16 mouse cellular contexts compared by ENCODE assay signal in the genomic region with DNA sequence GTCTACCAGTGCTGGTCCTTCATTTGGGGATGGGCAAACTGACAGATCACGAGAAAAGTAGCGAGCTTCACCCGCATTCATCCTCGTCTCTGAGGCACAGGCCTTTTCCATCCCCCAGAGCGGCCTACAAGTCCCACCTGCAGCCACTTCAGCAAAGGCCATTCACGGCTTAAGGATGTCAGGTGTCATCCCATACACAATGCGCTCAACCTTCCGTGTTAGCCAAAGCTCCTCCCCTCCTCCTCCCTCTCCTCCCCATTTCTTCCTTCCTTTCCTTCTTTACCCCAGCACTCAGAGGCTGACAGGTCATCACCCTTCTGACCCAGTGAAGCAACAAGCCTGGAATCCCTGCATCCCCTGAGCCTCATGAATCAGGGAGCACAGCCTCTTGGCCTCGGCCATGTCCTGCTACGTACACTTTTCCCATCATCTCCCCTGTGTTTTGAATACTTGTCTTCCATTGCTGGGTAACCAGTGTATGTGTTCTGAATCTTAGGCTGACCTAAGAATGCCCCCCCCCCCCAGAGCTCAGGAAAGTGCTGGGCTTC.
"Had no signal": no experiment of that assay in that cellular context is flagged by ENCODE, and none has a peak within 500 bp of the region (broad histone marks: within the 10 kb centered on the region; RNA-seq: fewer than 3 reads in every experiment).

No protein-coding gene starts in this region.

- H3K27me3 ChIP-seq: kidney, embryonic 15.5 days; limb, embryonic 13.5 days; neural tube, embryonic 15.5 days had no signal

- H3K27ac ChIP-seq: limb, embryonic 13.5 days; liver, embryonic 14.5 days; midbrain, embryonic 10.5 days; neural tube, embryonic 15.5 days; stomach, postnatal 0 days had no signal

- H3K36me3 ChIP-seq: midbrain, embryonic 10.5 days; neural tube, embryonic 15.5 days had no signal

- H3K4me2 ChIP-seq: limb, embryonic 13.5 days; neural tube, embryonic 15.5 days had no signal

- H3K9me3 ChIP-seq: kidney, embryonic 15.5 days; limb, embryonic 13.5 days; midbrain, embryonic 10.5 days; neural tube, embryonic 15.5 days had no signal

- DNase-seq: layer of hippocampus, adult 9-11 months; layer of hippocampus, postnatal 36 days; left cerebral cortex, postnatal 4 days; lung, adult 18-20 months; lung, postnatal 10 days; midbrain, embryonic 14.5 days; right cerebral cortex, adult 18-20 months; right cerebral cortex, postnatal 25 days; thymus, postnatal 4 days had no signal

- H3K4me3 ChIP-seq: kidney, embryonic 15.5 days; limb, embryonic 13.5 days; midbrain, embryonic 10.5 days; myocyte; neural tube, embryonic 15.5 days had no signal

- H3K9ac ChIP-seq: kidney, embryonic 15.5 days; limb, embryonic 13.5 days; liver, embryonic 14.5 days; neural tube, embryonic 15.5 days had no signal
